Mouse (Mus musculus): Measurements from ENCODE around the gene Gm20388. TPM values are rescaled to one million over a fixed set of nuclear protein-coding genes. Genes with fewer than 3 reads are reported as not detected.
A peak's percentile ranks its signal among the peaks of the same experiment; 100 is the strongest.

The Gm20388 gene
- polyA plus RNA-seq, 1 experiment from 2014 or later, result 5.3 TPM

DNA sequence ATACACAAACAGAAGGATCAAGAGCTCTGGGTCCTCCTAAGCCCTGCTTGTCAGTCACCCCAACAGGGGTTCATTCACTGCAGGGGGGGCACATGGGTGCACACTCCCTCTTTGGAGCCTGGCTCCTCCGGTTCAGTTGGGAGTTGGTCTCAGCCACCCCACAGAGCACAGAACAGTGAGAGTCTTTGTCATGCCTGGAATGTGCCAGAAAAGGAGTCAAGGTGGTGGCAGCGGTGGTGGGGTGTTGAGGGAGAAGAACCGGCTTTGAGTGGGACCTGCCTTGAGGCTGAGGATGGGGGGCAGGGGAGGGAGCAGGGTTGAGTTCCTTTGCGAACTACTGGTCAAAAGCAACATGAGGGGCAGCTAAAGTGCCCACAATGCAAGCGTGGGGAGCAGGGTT, 719.4 kb downstream of the Gm20388 start:
- H3K4me1 ChIP-seq (replicated peaks; ENCODE audit: control insufficient read depth, insufficient read depth, low read length), result peaks cover 8% of the 10 kb centered on the region
- no peak for DNase-seq (ENCODE audit: low spot score)
- peaks cover 43% of the 10 kb centered on the region for H3K27me3 ChIP-seq (replicated peaks; ENCODE audit: control insufficient read depth, insufficient read depth, low read length)
- no peak overlapping the region for H3K27ac ChIP-seq (ENCODE audit: low read depth, low read length)
- 49% methylated on average over 5 of the region's 5 CpGs for WGBS
- peaks cover 2% of the 10 kb centered on the region; the same call in 1 of the 2 replicates for H3K9me3 ChIP-seq (ENCODE audit: control insufficient read depth, low read length)
- H3K36me3 ChIP-seq (ENCODE audit: control insufficient read depth, insufficient read depth, low read length), result no peaks in the 10 kb centered on the region
- no peak overlapping the region for H3K9ac ChIP-seq (ENCODE audit: low read depth, low read length)
- no peak for ATAC-seq (replicated peaks; ENCODE audit: low FRiP score)
- no peak overlapping the region for H3K4me3 ChIP-seq (ENCODE audit: low read depth, low read length)
- H3K4me2 ChIP-seq, result no peak overlapping the region

DNA sequence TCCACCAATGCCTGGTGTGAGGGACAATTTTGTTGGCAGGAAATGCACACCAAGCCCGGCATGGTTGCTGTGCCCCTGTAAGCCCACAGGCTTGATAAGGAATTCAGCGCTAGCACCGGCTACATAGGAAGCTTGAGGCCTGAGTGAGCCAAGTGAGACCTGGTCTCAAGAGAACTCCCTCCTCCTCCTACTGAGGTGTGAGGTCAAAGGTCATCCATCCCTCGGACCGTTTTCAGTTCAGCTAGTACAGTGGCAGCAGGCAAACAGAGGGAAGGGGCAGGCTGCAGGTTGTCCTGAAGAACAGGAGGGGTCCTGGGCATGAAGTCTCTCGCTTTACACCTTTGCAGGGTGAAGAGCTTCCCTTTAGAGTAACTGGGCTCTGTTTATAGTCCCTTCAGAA, 720.2 kb downstream of the Gm20388 start:
- Histone ChIP-seq H3K27me3 (replicated peaks; ENCODE audit: control insufficient read depth, insufficient read depth, low read length) (peaks cover 49% of the 10 kb centered on the region), H3K9ac (ENCODE audit: low read depth, low read length) (no peak overlapping the region), H3K36me3 (ENCODE audit: control insufficient read depth, insufficient read depth, low read length) (no peaks in the 10 kb centered on the region), H3K4me2 (no peak overlapping the region), H3K4me1 (replicated peaks; ENCODE audit: control insufficient read depth, insufficient read depth, low read length) (peaks cover 8% of the 10 kb centered on the region), H3K27ac (ENCODE audit: low read depth, low read length) (no peak overlapping the region; the same call in 1 of the 2 replicates), H3K9me3 (ENCODE audit: control insufficient read depth, low read length) (peaks cover 2% of the 10 kb centered on the region; the same call in 1 of the 2 replicates), H3K4me3 (ENCODE audit: low read depth, low read length) (no peak overlapping the region)
- WGBS, result 34% methylated on average over 6 of the region's 6 CpGs
- DNase-seq (ENCODE audit: low spot score) (no peak), ATAC-seq (replicated peaks; ENCODE audit: low FRiP score) (no peak)

DNA sequence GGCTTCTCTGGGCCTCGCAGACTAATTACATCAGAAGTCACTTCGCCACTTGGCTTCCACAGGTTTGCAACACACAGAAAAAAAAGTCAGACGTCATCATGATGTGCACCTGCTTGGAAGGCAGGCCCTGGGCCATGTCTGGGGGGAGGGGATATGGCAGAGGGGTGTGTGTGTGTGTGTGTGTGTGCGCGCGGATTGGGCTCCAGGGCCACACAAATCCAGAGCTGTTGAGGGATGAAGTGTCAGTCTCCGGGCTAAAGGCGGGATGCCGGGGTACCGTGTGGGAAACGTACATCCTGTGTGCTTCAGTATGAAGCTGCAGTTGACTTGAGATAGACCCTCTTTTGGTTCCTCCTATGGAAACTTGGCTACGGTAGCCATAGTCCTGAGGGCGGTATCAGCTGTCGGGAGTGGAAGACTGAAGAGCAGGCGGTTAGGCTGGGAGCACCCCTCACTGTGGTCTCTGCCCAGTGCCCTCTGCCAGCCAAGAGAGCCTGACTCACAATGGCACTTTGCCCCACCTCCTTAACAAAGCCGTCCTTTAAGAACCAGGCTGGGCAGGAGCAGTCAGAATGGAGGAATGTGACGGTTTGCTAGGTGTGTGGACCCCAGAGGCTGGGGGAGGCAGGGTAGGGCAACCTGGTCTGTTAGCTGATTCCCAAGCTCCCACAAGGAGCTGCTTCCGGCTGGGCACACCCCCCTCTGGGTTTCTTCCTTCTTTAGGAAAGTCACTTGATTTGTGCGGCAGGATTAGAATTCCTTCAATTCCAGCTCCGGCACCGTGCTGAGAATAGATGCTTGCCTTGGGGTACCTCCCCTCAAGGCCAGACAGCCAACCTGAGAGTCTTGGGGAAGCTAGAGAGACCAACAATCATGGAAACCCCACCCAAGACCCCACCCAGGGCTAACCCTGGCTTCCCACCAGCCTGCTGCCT, 721.1 kb downstream of the Gm20388 start:
- no peak overlapping the region for H3K4me2 ChIP-seq
- H3K27ac ChIP-seq (ENCODE audit: low read depth, low read length), result no peak overlapping the region; the same call in 1 of the 2 replicates
- H3K4me1 ChIP-seq (replicated peaks; ENCODE audit: control insufficient read depth, insufficient read depth, low read length), result peaks cover 8% of the 10 kb centered on the region
- no peaks in the 10 kb centered on the region for H3K36me3 ChIP-seq (ENCODE audit: control insufficient read depth, insufficient read depth, low read length)
- no peak overlapping the region for H3K4me3 ChIP-seq (ENCODE audit: low read depth, low read length)
- peaks cover 2% of the 10 kb centered on the region; the same call in 1 of the 2 replicates for H3K9me3 ChIP-seq (ENCODE audit: control insufficient read depth, low read length)
- 79% methylated on average over 21 of the region's 21 CpGs for WGBS
- peaks cover 49% of the 10 kb centered on the region for H3K27me3 ChIP-seq (replicated peaks; ENCODE audit: control insufficient read depth, insufficient read depth, low read length)
- H3K9ac ChIP-seq (ENCODE audit: low read depth, low read length), result no peak overlapping the region
- no peak for DNase-seq (ENCODE audit: low spot score)
- ATAC-seq (replicated peaks; ENCODE audit: low FRiP score), result no peak

DNA sequence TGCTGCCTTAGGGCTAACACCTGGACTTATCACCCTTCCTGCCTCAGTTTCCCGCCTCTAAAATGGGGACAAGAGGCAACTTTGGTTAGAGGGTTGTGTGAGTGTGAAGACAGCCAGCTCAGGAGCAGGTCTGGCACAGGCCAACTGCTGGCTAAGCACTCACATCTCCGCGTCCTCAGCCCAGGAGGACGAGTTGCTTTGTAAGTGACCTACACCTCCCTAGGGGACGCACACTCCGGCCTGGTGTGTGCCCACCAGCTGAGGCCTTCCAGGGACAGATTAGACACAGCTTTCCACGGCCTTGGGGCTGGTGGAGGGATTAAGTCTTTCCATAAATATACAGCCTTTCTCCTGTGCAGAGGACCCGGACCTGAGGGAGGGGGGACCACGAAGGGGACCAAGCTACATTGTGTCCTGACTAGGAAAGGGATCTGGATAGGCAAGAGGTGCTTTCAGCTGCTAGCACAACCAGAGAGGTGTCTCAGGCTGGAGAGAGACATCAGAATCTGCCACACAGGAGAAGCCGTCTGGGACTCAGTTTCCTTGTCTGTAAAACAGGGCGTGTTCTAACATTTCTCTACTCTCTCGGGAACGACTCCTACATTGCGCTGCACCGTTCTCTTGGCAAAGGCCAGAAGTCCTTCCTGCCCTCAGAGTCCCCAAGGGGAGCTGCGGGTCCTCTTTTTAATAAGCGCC, 722.5 kb downstream of the Gm20388 start:
- peaks cover 8% of the 10 kb centered on the region for H3K4me1 ChIP-seq (replicated peaks; ENCODE audit: control insufficient read depth, insufficient read depth, low read length)
- peak overlapping the region; percentile 56 for H3K4me3 ChIP-seq (ENCODE audit: low read depth, low read length)
- no peaks in the 10 kb centered on the region for H3K36me3 ChIP-seq (ENCODE audit: control insufficient read depth, insufficient read depth, low read length)
- no peak overlapping the region for H3K27ac ChIP-seq (ENCODE audit: low read depth, low read length)
- ATAC-seq (replicated peaks; ENCODE audit: low FRiP score) (no peak), DNase-seq (ENCODE audit: low spot score) (no peak)
- WGBS, result 44% methylated on average over 17 of the region's 17 CpGs
- peaks cover 2% of the 10 kb centered on the region; the same call in 1 of the 2 replicates for H3K9me3 ChIP-seq (ENCODE audit: control insufficient read depth, low read length)
- H3K9ac ChIP-seq (ENCODE audit: low read depth, low read length), result no peak overlapping the region; the same call in 1 of the 2 replicates
- H3K4me2 ChIP-seq, result peak overlapping the region; percentile 99
- peaks cover 49% of the 10 kb centered on the region for H3K27me3 ChIP-seq (replicated peaks; ENCODE audit: control insufficient read depth, insufficient read depth, low read length)

DNA sequence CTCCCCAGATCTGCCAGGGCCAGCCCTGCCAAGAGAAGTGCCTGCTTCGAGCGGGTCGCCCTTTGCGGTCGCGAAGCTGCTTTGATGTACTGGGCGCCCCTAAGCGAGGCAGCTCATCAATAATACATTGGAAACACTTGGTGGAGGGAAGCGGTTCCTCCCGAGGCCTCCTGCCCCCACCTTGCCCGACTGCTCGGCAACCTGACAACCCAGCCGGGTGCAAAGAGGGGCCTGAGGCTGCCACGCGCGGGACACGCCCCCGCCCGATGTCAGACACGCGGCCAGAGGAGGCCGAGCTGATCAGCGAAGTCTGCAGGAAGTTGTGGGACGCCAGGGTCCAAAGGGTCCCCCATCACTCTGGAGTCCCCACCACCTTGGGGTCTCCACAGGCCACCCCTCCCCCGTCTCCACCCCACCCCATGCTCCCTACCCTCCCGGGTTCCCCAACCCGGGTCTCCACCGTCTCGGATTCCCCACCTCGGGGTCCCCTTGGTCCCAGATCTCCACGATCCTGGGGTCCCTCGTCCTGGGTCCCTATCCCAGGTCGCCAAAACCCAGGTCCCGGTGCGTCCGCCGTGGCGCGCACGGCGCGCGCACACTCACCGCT, 723.1 kb downstream of the Gm20388 start:
- Histone ChIP-seq H3K4me3 (ENCODE audit: low read depth, low read length) (peak overlapping the region; percentile 56), H3K27ac (ENCODE audit: low read depth, low read length) (no peak overlapping the region), H3K9me3 (ENCODE audit: control insufficient read depth, low read length) (peaks cover 2% of the 10 kb centered on the region; the same call in 1 of the 2 replicates), H3K36me3 (ENCODE audit: control insufficient read depth, insufficient read depth, low read length) (no peaks in the 10 kb centered on the region), H3K27me3 (replicated peaks; ENCODE audit: control insufficient read depth, insufficient read depth, low read length) (peaks cover 49% of the 10 kb centered on the region), H3K4me1 (replicated peaks; ENCODE audit: control insufficient read depth, insufficient read depth, low read length) (peaks cover 8% of the 10 kb centered on the region), H3K4me2 (peak overlapping the region; percentile 99), H3K9ac (ENCODE audit: low read depth, low read length) (peak overlapping the region; percentile 50)
- 2% methylated on average over 43 of the region's 44 CpGs for WGBS
- peak; percentile 30; the same call in 1 of the 2 replicates for ATAC-seq (replicated peaks; ENCODE audit: low FRiP score)
- peak; percentile 46 for DNase-seq (ENCODE audit: low spot score)

DNA sequence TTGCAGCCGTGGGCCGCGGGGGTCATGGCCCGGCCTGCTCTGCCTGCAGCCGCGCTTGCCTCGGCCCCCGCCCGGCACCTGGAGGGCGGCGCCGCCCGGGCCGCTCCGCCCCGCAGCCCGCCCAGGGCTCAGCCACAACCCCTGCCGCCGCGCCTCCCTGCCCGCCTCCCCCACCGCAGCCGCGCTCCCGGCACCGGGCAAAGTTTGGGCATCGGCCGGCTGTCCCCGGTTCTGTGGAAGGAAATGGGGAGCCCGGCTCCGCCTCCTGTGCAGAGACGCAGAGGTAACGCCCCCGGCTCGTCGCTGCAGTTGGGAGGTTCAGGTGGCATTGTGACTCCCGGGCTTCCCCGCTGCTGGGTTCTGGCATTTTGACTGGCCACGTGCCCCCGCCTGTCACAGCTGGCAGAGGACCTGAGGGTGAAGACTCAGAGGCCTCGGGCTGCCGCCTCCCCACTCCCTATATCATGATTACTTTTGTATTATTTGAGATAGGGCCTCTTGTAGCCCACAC, 723.7 kb downstream of the Gm20388 start:
- H3K9ac ChIP-seq (ENCODE audit: low read depth, low read length), result peak overlapping the region; percentile 50
- ATAC-seq (replicated peaks; ENCODE audit: low FRiP score) (peak; percentile 73), DNase-seq (ENCODE audit: low spot score) (peak; percentile 63)
- H3K9me3 ChIP-seq (ENCODE audit: control insufficient read depth, low read length), result peaks cover 2% of the 10 kb centered on the region; the same call in 1 of the 2 replicates
- no peak overlapping the region for H3K27ac ChIP-seq (ENCODE audit: low read depth, low read length)
- H3K4me2 ChIP-seq, result peak overlapping the region; percentile 99
- H3K27me3 ChIP-seq (replicated peaks; ENCODE audit: control insufficient read depth, insufficient read depth, low read length), result peaks cover 49% of the 10 kb centered on the region
- under 1% methylated on average over 41 of the region's 42 CpGs for WGBS
- H3K36me3 ChIP-seq (ENCODE audit: control insufficient read depth, insufficient read depth, low read length), result no peaks in the 10 kb centered on the region
- H3K4me1 ChIP-seq (replicated peaks; ENCODE audit: control insufficient read depth, insufficient read depth, low read length), result peaks cover 8% of the 10 kb centered on the region
- peak overlapping the region; percentile 56 for H3K4me3 ChIP-seq (ENCODE audit: low read depth, low read length)

DNA sequence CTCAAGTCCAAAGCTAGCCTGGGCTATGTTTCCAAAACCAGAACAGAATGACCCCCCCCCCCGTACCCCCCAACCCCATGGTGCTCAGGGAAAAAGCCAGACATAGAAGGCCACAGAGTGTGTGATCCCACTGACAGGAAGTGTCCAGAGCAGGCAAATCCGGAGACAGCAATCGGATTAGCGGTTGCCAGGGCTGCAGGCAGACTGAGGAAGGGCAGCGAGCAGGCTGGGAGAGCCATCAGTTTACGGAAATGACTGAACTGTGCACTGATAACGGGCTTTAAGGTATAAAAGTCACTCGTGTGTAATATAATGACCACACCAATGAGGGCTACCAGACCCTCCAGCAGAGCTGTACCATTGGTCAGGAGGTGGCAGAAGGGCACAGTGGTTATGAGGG, 730.6 kb downstream of the Gm20388 start:
- WGBS, result 21% methylated on average over 8 of the region's 8 CpGs
- H3K4me2 ChIP-seq, result no peak overlapping the region
- ATAC-seq (replicated peaks; ENCODE audit: low FRiP score) (no peak), DNase-seq (ENCODE audit: low spot score) (no peak)
- no peak overlapping the region for H3K9ac ChIP-seq (ENCODE audit: low read depth, low read length)
- H3K27me3 ChIP-seq (replicated peaks; ENCODE audit: control insufficient read depth, insufficient read depth, low read length), result no peaks in the 10 kb centered on the region; the same call in 1 of the 2 replicates
- H3K27ac ChIP-seq (ENCODE audit: low read depth, low read length), result no peak overlapping the region
- H3K4me1 ChIP-seq (replicated peaks; ENCODE audit: control insufficient read depth, insufficient read depth, low read length), result peaks cover 3% of the 10 kb centered on the region; the same call in 1 of the 2 replicates
- no peak overlapping the region for H3K4me3 ChIP-seq (ENCODE audit: low read depth, low read length)
- H3K36me3 ChIP-seq (ENCODE audit: control insufficient read depth, insufficient read depth, low read length), result no peaks in the 10 kb centered on the region
- no peaks in the 10 kb centered on the region for H3K9me3 ChIP-seq (ENCODE audit: control insufficient read depth, low read length)

DNA sequence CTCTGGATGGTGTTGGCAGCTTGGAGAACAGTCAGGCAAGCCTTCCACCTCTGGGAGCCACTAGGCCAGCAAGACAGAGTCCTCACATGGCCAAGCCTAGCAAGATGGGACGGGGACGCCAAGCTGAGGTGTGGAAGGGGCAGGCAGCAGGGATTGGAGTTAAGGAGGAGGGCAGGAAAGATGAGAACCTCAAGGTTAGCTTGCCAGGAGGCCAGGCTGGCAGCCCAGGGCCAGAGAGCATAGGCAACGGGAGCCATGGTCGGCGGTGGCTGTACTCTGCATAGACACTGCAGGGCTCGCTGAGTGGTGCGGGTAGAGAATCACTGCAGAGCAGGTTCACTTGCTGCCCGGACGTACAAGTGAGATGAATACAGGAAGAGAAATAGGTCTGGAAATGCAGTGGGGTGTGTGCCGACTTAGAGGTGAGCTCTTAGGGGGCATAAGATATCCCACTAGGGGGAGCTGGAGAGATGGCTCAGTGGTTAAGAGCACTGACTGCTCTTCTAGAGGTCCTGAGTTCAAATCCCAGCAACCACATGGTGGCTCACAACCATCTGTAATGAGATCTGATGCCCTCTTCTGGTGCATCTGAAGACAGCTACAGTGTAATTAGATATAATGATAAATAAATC, 731.5 kb downstream of the Gm20388 start:
- H3K27me3 ChIP-seq (replicated peaks; ENCODE audit: control insufficient read depth, insufficient read depth, low read length), result no peaks in the 10 kb centered on the region
- H3K9ac ChIP-seq (ENCODE audit: low read depth, low read length), result no peak overlapping the region
- no peak overlapping the region for H3K4me2 ChIP-seq
- H3K27ac ChIP-seq (ENCODE audit: low read depth, low read length), result no peak overlapping the region
- H3K36me3 ChIP-seq (ENCODE audit: control insufficient read depth, insufficient read depth, low read length), result no peaks in the 10 kb centered on the region
- H3K9me3 ChIP-seq (ENCODE audit: control insufficient read depth, low read length), result no peaks in the 10 kb centered on the region
- DNase-seq (ENCODE audit: low spot score) (no peak), ATAC-seq (replicated peaks; ENCODE audit: low FRiP score) (no peak)
- H3K4me1 ChIP-seq (replicated peaks; ENCODE audit: control insufficient read depth, insufficient read depth, low read length), result peaks cover 3% of the 10 kb centered on the region; the same call in 1 of the 2 replicates
- H3K4me3 ChIP-seq (ENCODE audit: low read depth, low read length), result no peak overlapping the region
- WGBS, result 69% methylated on average over 10 of the region's 10 CpGs
